Mouse (Mus musculus) lung, postnatal 25 days (tissue): ENCODE measurements around the gene Mcat.

Experiments
- DNase-seq: peaks from one replicate; pipeline ENCODE4 v3.0.0; 2022; ENCODE audit warnings: low spot score

The Mcat gene

GRCm38 (mm10) chr15:83535890-83536231 is 27.7 kb downstream of the Mcat start:
- no peak for DNase-seq

- peak; percentile 58 for DNase-seq
These were observed 28.4 kb downstream of the Mcat start for GRCm38 (mm10) chr15:83534960-83535889.

- DNase-seq, result no peak
These were observed 31.0 kb downstream of the Mcat start for GRCm38 (mm10) chr15:83532606-83533005.

- no peak for DNase-seq
These were observed 31.6 kb downstream of the Mcat start for GRCm38 (mm10) chr15:83531961-83532469.

GRCm38 (mm10) chr15:83530688-83531087 is 32.9 kb downstream of the Mcat start:
- peak; percentile 61 for DNase-seq

GRCm38 (mm10) chr15:83530233-83530632 is 33.4 kb downstream of the Mcat start:
- DNase-seq, result peak; percentile 83

GRCm38 (mm10) chr15:83529765-83530164 is 33.8 kb downstream of the Mcat start:
- DNase-seq, result peak; percentile 65

GRCm38 (mm10) chr15:83528892-83529291 is 34.7 kb downstream of the Mcat start:
- DNase-seq, result no peak

GRCm38 (mm10) chr15:83527747-83528146 is 35.8 kb downstream of the Mcat start:
- DNase-seq, result no peak

- no peak for DNase-seq
These were observed 36.5 kb downstream of the Mcat start for GRCm38 (mm10) chr15:83527092-83527437.

- DNase-seq, result peak; percentile 67
These were observed 37.0 kb downstream of the Mcat start, which contains the start of gene Bik for GRCm38 (mm10) chr15:83526424-83527091. Gene Bik (plus strand): TSS chr15:83526862.

- no peak for DNase-seq
These were observed 39.3 kb downstream of the Mcat start for GRCm38 (mm10) chr15:83524333-83524729.

GRCm38 (mm10) chr15:83523638-83524332 is 39.8 kb downstream of the Mcat start:
- DNase-seq, result no peak

- no peak for DNase-seq
These were observed 40.4 kb downstream of the Mcat start for GRCm38 (mm10) chr15:83523196-83523595.

GRCm38 (mm10) chr15:83520861-83521382 is 42.7 kb downstream of the Mcat start:
- DNase-seq, result no peak

- peak; percentile 81 for DNase-seq
These were observed 45.2 kb downstream of the Mcat start for GRCm38 (mm10) chr15:83518215-83519048.

GRCm38 (mm10) chr15:83515018-83515417 is 48.6 kb downstream of the Mcat start:
- DNase-seq, result no peak

- no peak for DNase-seq
These were observed 50.9 kb downstream of the Mcat start for GRCm38 (mm10) chr15:83512489-83513281.

GRCm38 (mm10) chr15:83510805-83511405 is 52.7 kb downstream of the Mcat start, which contains the start of gene Ttll1:
Gene Ttll1 (minus strand): TSS chr15:83510893.
- peak; percentile 97 for DNase-seq
